Mouse (Mus musculus) urinary bladder, adult 18-20 months (tissue): ENCODE data around the gene Cnbp.

Source experiments
- DNase-seq, 2 experiments: peaks; one replicate each; pipeline ENCODE4 v3.0.0; 2022; ENCODE audit warnings: low spot score in 2 of 2, mixed read lengths in 2 of 2

Gene Cnbp

DNA sequence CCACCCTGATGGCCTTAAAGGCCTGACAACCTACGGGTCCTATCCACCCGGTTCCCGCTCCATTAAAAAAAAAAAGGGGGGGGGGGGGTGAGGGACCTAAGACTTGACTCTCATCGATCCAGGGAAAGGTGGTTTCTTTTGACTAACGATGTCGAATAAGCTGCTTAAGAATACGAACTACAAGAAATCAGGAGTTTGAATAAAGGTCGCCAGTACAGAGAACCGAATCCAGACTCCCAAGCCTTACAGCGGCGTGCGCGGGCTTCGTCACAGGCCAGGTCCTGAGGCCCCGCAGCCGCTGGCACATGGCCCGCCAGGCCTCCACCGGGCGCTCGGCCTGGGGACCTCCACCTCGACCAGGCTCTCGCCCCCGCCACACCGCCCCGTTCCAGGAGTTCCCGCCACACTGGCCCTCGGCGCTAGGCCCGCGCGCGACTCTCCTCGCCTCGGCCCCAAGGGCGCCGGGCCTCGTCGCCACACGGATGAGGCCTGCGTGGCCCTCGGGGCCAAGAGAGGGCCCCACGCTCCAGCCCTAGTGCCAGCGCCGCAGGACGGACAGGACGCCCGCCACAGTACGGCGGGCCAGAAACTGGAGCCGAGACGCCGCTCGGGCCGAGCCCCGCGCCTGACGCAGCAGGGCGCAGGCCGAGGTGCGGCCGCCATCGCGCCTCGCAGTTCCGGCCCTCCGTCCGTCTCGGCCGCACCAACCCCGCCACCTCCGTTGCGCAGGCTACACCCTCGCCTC is 579 bp downstream of the Cnbp start:
- peak in 1 of 2 experiments; percentile 16 for DNase-seq

DNA sequence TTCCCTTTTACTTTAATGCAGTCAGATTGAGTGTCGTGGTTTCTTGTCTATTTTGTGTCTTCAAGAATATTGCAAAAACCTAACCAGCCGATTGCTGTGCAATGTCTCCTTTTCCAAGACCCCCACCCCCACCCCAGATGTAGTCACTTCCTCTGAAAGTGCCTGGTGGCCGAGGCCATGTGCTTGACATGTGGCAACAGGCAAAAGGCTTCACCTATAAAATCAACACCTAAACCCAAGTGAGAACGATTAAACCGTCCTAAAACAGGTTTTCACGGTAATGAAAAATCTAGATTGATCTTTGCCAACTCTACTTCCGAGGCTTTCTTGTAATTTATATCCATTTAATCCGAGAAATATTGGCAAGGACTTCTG is 1.1 kb downstream of the Cnbp start:
- DNase-seq: no peak

DNA sequence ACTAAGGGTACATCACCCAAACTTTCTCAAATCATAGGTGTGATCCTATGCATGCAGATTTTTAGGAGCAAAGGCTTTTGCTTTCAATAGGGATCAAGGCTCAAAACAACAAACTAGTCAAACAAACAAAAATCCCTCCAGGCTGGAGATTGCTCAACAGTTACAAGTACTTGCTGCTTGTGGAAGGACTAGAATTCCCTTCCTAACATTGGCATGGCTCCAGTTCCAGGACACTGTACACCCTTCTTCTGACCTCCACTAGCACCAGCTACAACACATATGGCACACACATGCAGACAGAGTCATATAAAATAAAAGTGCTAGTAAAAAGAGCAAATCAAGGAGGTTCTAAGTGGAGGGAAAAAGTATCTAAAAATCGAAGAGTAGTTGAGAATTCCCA is 4.1 kb downstream of the Cnbp start:
- DNase-seq: no peak

DNA sequence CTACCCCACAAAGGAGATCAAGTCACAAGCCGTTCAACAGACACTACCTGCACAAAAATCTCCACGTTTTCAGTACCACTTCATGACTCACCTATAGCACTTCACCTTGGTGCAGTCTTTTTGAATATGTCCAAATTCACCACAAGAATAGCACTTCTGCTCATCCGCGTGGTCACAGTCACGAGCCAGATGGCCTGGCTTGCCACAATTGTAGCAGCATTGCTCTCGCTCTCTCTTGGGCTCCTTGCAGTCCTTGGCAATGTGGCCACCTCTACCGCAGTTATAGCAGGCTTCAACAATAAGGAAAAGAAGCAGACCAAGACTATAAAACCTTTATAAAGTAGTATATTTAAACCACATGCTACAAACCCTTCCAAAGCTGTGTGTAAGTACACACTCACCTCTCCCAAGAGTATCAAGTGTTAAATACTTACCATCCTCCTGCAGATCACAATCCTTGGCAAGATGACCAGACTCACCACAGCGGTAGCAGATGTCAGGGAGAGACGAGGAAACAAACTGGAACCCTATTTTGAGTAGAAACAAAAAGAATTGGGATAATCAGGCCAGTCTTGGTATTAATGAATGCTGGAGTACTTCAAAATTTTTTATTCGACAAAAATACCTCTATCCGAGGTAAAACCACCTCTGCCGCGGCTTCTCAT is 5.7 kb downstream of the Cnbp start:
- DNase-seq: no peak

DNA sequence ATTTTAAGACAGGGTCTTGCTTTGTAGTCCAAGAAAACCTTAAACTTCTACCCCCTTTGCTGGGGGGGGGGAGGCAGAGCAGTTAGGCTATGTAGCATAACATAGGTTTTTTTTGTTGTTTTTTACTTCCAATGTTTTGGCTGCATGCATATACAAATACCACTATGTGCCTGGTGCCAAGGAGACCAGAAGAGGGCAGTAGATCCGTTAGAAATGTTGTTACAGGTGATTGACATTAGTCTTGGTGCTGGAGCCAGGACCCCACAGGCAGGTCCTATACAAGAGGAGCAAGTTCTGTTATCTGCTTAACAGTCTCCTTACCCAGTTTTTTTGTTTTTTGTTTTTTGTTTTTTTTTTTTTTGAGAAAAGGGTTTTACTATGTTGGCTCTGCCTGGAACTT is 8.7 kb downstream of the Cnbp start:
- no peak for DNase-seq

DNA sequence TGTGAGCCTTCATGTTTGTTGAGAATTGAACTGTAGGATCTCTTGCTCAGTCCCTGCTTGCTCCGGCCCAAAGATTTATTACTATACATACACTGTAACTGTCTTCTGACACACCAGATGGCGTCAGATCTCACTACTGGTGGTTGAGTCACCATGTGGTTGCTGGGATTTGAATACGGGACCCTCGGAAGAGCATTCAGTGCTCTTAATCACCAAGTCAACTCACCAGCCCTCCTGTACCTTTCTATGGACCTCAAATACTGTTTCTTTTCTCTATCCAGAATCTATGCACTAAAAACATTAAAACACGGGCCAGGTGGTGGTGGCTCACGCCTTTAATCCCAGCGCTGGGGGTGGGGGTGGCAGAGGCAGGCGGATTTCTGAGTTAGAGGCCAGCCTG is 9.3 kb downstream of the Cnbp start:
- no peak for DNase-seq

DNA sequence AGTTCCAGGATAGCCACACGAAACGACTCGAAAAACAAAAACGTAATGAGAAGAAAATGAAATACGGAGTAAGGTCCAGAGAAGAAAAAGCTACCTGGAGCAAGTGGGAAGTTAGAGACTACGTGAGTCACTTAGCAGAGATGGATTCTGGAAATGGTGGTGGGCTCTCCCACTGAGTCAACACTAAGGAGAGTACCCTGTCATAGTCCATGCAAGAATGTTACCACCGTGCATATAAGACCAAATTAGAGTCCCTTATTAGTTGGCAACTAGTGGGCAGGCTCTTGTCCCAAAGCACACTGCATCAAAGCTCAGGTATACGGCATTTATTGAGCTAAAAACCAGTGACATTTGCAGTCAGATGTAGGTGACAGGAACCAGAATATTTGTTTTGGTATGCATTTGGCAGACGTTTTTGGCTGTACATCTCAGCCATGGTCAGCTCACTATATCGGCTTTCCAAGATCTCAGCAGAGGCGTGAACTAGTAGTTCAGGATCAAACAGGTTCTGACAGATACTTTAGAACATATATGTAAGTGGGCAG is 11.0 kb downstream of the Cnbp start:
- no peak for DNase-seq

DNA sequence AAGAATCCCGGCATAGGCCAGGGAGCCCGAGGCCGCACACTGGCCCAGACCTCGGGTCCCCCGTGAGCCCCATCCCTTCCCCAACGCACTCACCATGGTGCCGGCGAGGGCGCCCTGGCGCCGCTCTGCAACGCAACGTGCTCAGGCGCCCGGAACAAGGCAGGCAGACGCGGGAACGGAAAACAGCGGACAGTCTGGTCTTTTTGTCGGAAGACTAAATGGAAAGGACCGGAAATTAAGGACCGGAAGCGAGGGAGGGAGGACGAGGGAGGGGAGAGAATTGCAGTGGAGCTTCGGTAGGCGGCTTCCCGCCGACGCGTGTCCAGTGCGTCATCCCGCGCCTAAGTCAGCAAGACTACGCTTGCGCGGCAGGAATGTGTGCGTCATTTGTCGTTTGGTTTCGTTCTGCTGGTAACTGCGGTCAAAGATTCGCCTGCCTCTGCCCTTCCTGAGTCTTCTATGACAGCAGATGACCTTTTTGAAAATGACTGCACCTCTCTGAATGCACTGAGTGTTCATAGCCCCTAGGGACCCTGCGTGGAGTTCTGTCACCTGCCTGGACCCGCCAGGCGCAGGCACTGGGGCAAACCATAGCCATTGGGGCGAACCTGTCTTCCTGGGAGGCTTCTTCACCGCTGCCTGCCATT is 12.2 kb downstream of the Cnbp start, which contains the start of gene Isy1:
Isy1 (minus strand) TSS at position 248 of the 647 bp plus-strand sequence.
- DNase-seq: peak; percentile 87 to 94

DNA sequence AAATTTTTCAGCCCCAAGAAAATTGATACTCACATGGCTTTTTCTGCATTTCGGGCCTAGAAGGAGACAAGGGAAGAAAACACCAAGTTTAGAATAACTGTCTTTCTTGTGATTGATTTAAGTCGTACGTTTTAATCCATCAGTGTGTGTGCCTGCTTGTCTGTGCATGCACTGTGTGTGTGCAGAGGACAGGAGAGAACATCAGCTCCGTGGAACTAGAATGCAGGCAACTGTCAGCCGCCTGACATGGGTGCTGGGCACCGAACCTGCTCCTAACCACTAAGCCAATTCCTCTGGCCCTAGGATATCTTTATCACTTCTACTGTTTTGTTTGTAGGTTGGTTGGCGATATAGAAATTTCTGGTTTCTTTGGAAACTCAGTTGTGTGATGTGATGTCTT is 15.2 kb downstream of the Cnbp start, which contains the start of gene Gm45140:
Gm45140 (minus strand) TSS at position 101 of the 400 bp plus-strand sequence.
- DNase-seq: no peak

DNA sequence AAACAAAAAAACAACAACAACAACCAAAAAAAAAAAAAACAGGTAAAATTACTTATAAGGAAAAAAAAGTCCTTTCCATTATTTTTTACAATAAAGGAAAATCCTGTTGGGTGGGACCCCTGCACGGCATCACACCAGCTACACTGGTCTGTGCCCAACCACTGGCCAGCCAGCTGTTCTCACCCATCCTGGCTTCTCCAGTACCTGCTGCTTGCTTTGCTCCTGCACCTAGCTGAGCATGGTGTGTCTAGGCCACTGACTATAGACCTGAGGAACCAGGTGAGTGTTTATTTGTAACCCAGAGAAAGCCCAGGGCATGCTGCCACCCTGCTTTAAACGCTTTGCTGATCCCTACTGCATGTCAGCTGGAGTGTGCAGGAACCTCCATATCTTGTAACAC is 30.5 kb downstream of the Cnbp start:
- DNase-seq: no peak

DNA sequence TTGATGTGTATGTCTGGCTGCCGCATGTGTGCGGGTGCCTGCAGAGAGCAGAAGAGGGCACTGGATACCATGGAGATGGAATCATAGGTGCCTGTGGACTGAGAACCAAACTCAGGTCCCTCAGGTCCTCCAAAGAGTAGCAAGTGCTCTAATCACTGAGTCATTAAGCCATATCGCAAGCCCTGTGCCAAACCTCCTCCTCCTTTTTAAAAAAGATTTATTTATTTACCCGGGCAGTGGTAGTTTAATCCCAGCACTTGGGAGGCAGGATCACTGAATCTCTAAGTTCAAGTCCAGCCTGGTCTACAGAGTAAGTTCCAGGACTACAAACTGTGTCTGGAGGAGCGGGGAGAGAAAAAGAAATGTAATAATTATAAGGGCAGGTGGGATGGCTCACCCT is 36.4 kb downstream of the Cnbp start:
- DNase-seq: no peak

DNA sequence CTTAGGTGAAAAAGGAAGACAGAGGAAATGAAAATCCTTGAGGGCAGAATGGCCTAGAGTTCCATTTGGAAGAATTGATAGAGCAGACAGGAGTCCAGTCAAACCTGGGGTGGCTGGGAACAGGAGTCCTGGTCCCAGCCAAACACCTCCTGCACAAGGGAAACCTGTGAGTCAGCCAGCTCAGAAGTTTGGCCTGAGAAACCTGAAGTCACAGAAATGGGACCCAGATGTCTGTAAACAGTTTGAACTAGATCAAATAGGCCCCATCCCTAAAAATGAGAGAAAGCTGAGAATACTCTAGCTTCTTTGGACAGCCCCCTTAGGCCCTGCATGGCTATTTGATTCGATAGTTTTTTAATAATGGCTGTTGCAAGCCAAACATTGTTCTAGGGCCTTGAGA is 38.2 kb downstream of the Cnbp start:
- no peak for DNase-seq

DNA sequence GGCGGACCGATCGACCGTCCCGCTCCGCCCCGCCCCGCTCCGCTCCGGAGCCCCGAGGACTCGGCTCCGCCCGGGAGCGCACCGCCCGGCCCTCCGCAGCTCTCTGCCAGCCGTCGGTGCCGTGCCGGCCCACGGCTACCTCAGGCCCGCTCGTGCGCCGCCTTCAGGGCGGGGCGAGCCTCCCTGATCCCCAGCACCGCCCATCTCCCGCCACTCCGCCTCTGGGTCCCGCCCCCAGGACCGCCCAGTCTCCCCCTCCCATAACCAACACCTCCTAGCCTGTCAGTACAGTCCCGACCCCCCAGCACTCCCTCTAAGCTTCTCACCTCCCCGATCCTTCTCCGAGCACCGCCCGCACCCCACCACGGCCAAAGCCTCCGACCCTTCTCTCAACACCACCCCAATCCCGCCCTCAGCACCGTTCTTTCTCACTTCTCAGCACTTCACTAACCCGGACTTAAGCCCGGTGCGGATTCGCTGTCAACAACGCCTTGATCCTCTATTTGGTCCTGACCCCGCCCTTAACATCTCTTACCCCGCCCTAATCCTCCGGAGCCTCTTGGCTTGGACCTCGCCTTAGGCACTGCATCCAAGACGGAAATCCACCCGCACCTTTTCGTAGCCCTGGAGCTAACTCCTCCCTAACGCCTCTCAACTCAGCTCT is 39.1 kb downstream of the Cnbp start, which contains the start of gene Rab43:
Rab43 (minus strand) TSS at position 490 of the 664 bp plus-strand sequence.
- DNase-seq: peak; percentile 91 to 92

DNA sequence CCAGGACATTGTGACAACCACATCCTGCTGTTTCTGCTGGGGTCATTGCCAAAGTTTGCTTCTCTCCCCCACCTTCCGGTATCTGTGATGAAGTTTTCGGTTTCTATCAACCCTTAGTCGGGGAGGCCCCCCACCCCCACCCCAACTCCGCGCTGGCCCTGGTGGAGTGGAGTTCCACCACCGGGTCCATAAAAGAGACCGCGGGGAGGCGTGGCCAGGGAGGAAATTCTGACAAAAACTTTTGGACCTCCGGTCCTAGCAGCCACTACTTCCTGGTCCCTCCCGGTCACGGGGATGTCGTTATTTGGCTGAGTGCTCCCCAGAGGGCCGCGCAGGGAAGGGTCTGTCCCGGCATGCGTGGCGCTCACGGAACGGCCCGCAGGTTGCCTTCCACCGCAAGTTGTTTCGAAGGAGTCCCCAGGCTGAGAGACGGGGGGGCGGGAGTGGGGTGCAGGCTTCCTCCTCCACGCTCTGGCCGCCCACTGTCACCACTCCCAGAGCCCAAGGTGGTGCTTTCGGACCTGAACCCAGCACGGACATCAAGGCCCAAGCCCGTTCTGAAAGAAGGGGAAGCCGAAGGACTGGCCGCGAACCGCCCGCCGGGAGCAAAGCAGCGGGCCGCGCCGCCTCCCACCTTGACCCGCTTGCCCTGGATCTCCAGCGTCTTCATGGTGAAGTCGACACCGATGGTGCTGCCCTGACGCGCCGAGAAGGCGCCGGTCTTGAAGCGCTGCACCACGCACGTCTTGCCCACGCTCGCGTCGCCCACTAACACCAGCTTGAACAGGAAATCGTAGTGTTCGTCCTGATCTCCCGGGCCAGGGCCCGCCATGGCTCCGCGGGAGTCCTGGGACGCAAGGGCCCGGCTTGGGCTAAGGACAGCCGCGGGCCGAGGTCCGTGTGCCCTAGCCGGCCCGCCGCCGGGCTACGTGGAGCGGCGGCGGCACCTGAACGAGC is 39.9 kb downstream of the Cnbp start:
- DNase-seq: peak; percentile 49 to 68

DNA sequence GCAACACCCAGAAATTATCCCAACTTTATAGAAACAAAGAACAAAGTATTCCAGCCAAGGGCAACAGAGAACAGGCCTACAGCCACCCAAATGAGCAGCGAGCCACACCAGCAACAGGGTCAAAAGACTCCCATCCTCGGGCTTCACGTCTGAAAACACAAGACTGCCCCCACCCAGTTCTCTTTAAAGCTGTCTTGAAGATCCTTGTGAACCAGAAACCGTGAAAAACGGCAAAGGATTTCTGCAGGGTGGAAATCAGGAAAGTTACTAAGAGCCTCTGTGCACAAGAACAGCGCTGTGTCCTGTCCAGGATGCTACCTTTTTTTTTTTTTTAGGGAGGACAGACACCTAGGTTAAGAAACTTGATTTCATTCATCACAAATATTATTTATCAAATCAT is 40.6 kb downstream of the Cnbp start:
- DNase-seq: no peak

DNA sequence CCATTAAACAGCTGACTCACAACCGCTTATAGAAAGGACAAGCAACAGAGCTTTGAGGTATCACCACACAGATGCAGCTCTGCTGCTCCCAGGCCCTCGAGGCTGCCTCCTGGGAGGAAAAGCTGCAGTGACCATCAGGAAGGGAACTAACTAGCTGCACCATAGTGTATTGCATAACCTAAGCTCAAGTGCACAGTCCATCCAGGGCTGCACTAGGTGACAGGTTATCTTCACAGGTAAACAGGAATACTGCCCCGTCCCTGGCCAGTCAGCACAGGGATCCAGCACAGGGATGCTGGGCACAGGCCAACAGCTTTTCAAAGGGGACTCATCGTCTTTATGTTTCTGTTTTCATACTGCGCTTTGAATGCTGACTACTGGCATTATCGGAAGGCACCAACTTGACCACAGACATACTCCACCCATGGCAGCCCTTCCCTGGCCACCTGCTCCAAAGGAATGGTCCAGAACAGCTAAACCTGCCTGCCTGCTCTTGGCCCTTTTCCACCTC is 41.2 kb downstream of the Cnbp start:
- DNase-seq: peak in 1 of 2 experiments; percentile 28

DNA sequence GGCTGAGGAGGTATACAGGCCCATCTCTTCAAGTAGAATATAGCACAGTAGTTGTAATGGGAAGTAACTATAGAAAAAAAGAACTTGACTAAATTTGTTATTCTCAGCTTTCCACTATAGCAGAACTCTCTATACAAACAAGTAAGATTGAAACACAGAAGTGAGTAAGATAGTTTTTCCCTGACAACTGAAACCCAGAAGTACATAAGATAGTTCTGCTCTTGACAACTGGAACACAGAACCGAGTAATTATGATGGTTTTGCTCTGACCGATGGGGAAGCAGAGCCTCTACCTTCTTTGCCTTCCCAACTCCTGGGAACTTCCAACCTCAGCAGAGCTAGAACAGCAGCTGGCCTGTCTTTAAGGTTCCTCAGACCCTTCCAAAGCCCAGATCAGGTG is 41.8 kb downstream of the Cnbp start:
- no peak for DNase-seq

DNA sequence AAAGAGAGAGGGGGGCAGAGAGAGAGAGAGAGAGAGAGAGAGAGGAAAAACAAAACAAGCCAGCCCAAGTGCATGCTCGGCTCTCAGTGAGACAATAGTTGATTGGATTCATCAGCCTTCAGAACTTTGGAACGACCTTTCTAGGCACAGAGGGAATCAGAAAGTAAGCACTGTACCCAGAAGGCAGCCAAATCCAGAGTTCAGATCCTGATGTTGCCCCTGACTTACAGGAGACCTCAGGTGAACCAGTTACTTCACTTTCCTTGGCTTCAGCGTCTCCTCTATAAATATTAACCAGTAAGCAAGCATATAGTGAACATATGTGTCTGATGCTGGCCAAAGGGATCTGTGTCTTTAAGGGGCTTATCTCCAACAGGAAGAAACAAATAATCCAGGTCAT is 42.4 kb downstream of the Cnbp start:
- no peak for DNase-seq

DNA sequence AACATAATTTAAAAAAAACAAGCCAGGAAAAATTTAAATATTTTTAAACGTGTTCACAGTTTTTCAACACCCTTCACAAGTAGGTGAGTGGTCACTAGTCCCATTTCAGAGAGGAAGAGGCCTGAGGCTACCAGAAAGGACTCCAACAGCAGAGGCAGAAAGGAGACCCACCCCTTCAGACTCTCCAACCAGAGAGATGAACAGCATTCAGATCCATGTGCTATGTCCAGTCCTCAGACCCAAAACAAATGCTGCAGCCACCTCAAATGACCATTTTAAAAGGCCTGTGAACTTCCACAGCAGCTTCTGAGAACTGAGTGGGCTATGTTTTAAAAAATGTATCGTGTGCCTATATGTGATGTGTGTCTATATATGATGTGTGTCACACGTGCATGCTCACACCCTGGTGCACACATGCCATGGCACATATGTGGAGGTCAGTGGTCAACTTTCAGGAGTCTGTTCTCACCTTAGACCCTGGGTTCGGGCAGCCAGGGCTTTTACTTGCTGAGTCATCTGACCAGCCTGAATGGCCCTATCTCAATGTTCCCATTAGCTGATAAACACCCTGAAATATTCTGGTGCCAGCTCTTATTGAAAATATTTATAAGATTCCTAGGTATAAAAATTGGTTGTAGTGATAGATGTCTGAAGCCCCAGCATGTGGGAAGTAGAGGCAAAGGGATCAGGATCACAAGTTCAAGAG is 43.0 kb downstream of the Cnbp start:
- no peak for DNase-seq

DNA sequence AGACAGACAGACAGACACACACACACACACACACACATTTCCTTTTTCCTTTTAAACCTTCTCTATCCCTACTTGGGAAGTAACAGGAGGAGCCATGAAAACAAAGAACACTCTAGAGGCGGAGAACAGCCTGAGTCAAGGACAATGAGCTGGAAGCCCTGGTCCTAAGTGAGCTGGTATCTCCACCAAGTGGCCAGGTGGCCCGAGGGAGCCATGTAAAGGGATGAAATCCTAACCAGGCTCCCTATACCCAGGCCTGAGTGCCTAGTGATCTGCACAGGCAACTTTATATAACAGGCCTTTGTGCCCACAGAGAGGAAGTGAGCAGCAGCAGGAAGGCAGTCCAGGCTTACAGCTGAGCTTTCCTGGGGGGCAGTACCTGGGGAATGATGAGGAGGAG is 44.0 kb downstream of the Cnbp start:
- no peak for DNase-seq
